ENCODE assay signal across 15 mouse cellular contexts in genomic region chr19:57236647-57237046, GRCm38 (mm10).
DNase-seq lines count a peak whose midpoint lies in the region; ATAC-seq lines count a peak whose summit lies in the region.
"Had no signal": no experiment of that assay in that cellular context is flagged by ENCODE, and none has a peak within 500 bp of the region (broad histone marks: within the 10 kb centered on the region; RNA-seq: fewer than 3 reads in every experiment).

No protein-coding gene starts in this region.

- H3K36me3 ChIP-seq in forebrain, embryonic 16.5 days (ENCODE audit: control insufficient read depth, insufficient read depth), result no peaks in the 10 kb centered on the region
- H3K36me3 ChIP-seq: liver, embryonic 13.5 days; neural tube, embryonic 13.5 days had no signal

- no peak overlapping the region for H3K4me3 ChIP-seq in forebrain, embryonic 16.5 days (replicated peaks; ENCODE audit: low read length)
- H3K4me3 ChIP-seq: erythroblast, embryonic 14.5 days; liver, embryonic 13.5 days; megakaryocyte, embryonic 14.5 days; neural tube, embryonic 13.5 days had no signal

- H3K27ac ChIP-seq in forebrain, embryonic 16.5 days (ENCODE audit: low read length), result peak overlapping the region; percentile 89
- H3K27ac ChIP-seq: liver, embryonic 13.5 days; neural tube, embryonic 13.5 days had no signal

- no peaks in the 10 kb centered on the region for H3K27me3 ChIP-seq in forebrain, embryonic 16.5 days (replicated peaks; ENCODE audit: control insufficient read depth, insufficient read depth, low read length)
- H3K27me3 ChIP-seq: liver, embryonic 13.5 days; neural tube, embryonic 13.5 days had no signal

- H3K4me1 ChIP-seq in forebrain, embryonic 16.5 days (replicated peaks; ENCODE audit: control insufficient read depth, insufficient read depth, low read length), result peaks cover 23% of the 10 kb centered on the region
- H3K4me1 ChIP-seq: liver, embryonic 13.5 days; megakaryocyte, embryonic 14.5 days had no signal

- peak; percentile 74 for DNase-seq in right cerebral cortex, adult 18-20 months
- DNase-seq in right cerebral cortex, postnatal 14 days, result no peak
- peak; percentile 40 to 49 for DNase-seq in left cerebral cortex, adult 9 months (ENCODE audit: low spot score in 2 of 2)
- peak; percentile 28 for DNase-seq in right cerebral cortex, postnatal 4 days
- DNase-seq in embryo, embryonic 10 days (ENCODE audit: low spot score), result no peak
- DNase-seq in embryo, embryonic 10.5 days (ENCODE audit: low spot score), result no peak
- DNase-seq in lung, postnatal 25 days (ENCODE audit: low spot score), result no peak
- DNase-seq: liver, embryonic 13.5 days; thymus, postnatal 14 days had no signal

- H3K4me2 ChIP-seq in forebrain, embryonic 16.5 days (ENCODE audit: low read length), result no peak overlapping the region
- H3K4me2 ChIP-seq: heart, embryonic 11.5 days; liver, embryonic 13.5 days; neural tube, embryonic 13.5 days had no signal

- WGBS in forebrain, embryonic 16.5 days, result 62% methylated on average over 15 of the region's 15 CpGs

- no peaks in the 10 kb centered on the region for H3K9me3 ChIP-seq in forebrain, embryonic 16.5 days (ENCODE audit: control insufficient read depth, low read length)
- H3K9me3 ChIP-seq: liver, embryonic 13.5 days; megakaryocyte, embryonic 14.5 days; neural tube, embryonic 13.5 days had no signal

- H3K9ac ChIP-seq in forebrain, embryonic 16.5 days (replicated peaks; ENCODE audit: low read depth, low read length), result no peak overlapping the region
- H3K9ac ChIP-seq: liver, embryonic 13.5 days; neural tube, embryonic 13.5 days had no signal

- ATAC-seq in forebrain, embryonic 16.5 days, result peak; percentile 89
- ATAC-seq: activated CD4-positive, CD25-positive, alpha-beta regulatory T cell, adult 4 months had no signal

Comparison
In these comparisons a context has a peak if more than half of its experiments do, and no peak if none do; other contexts are left out.
1. DNase-seq: peak in right cerebral cortex, adult 18-20 months (single experiment), left cerebral cortex, adult 9 months (2 of 2) and right cerebral cortex, postnatal 4 days (single experiment); none in right cerebral cortex, postnatal 14 days (single experiment), embryo, embryonic 10 days (single experiment), embryo, embryonic 10.5 days (single experiment) and lung, postnatal 25 days (single experiment).